Mouse (Mus musculus): Measurements from ENCODE around the gene Snap47. TPM values are rescaled to one million over a fixed set of nuclear protein-coding genes. Genes with fewer than 3 reads are reported as not detected.

The Snap47 gene
- polyA plus RNA-seq, 1 experiment from 2014 or later = 130 TPM

GRCm38 (mm10) chr11:59418708-59419107 is 32.3 kb downstream of the Snap47 start:
- WGBS = 78% methylated on average over 5 of the region's 5 CpGs
- no peaks in the 10 kb centered on the region; the same call in 1 of the 2 replicates for H3K36me3 ChIP-seq (ENCODE audit: control insufficient read depth, insufficient read depth, low read length)
- no peaks in the 10 kb centered on the region for H3K4me1 ChIP-seq (replicated peaks; ENCODE audit: control insufficient read depth, insufficient read depth, low read length)
- ATAC-seq (replicated peaks; ENCODE audit: low FRiP score) (no peak), DNase-seq (ENCODE audit: low spot score) (no peak)
- no peaks in the 10 kb centered on the region for H3K9me3 ChIP-seq (ENCODE audit: control insufficient read depth, low read length)
- no peak overlapping the region for H3K4me3 ChIP-seq (ENCODE audit: low read depth, low read length)
- no peaks in the 10 kb centered on the region for H3K27me3 ChIP-seq (ENCODE audit: control insufficient read depth, insufficient read depth, low read length)
- no peak overlapping the region for H3K9ac ChIP-seq (ENCODE audit: low read length)
- H3K27ac ChIP-seq (ENCODE audit: low read depth, low read length) = no peak overlapping the region
- no peak overlapping the region for H3K4me2 ChIP-seq (ENCODE audit: low read depth, low read length, severe bottlenecking)

- Histone ChIP-seq H3K27ac (ENCODE audit: low read depth, low read length) (no peak overlapping the region), H3K9ac (ENCODE audit: low read length) (no peak overlapping the region), H3K27me3 (ENCODE audit: control insufficient read depth, insufficient read depth, low read length) (no peaks in the 10 kb centered on the region), H3K4me1 (replicated peaks; ENCODE audit: control insufficient read depth, insufficient read depth, low read length) (peaks cover 2% of the 10 kb centered on the region; the same call in 1 of the 2 replicates), H3K36me3 (ENCODE audit: control insufficient read depth, insufficient read depth, low read length) (no peaks in the 10 kb centered on the region), H3K4me3 (ENCODE audit: low read depth, low read length) (no peak overlapping the region), H3K4me2 (ENCODE audit: low read depth, low read length, severe bottlenecking) (no peak overlapping the region), H3K9me3 (ENCODE audit: control insufficient read depth, low read length) (no peaks in the 10 kb centered on the region)
- WGBS = 92% methylated on average over 13 of the region's 13 CpGs
- DNase-seq (ENCODE audit: low spot score) = no peak
- ATAC-seq (replicated peaks; ENCODE audit: low FRiP score) = no peak
Observed at GRCm38 (mm10) chr11:59412999-59413863, 37.8 kb downstream of the Snap47 start.

- H3K4me1 ChIP-seq (replicated peaks; ENCODE audit: control insufficient read depth, insufficient read depth, low read length) = peaks cover 2% of the 10 kb centered on the region; the same call in 1 of the 2 replicates
- H3K36me3 ChIP-seq (ENCODE audit: control insufficient read depth, insufficient read depth, low read length) = no peaks in the 10 kb centered on the region
- H3K4me3 ChIP-seq (ENCODE audit: low read depth, low read length) = no peak overlapping the region
- H3K9me3 ChIP-seq (ENCODE audit: control insufficient read depth, low read length) = no peaks in the 10 kb centered on the region
- WGBS = 66% methylated on average over 6 of the region's 6 CpGs
- no peak overlapping the region for H3K9ac ChIP-seq (ENCODE audit: low read length)
- no peaks in the 10 kb centered on the region for H3K27me3 ChIP-seq (ENCODE audit: control insufficient read depth, insufficient read depth, low read length)
- H3K27ac ChIP-seq (ENCODE audit: low read depth, low read length) = no peak overlapping the region
- H3K4me2 ChIP-seq (ENCODE audit: low read depth, low read length, severe bottlenecking) = no peak overlapping the region
- ATAC-seq (replicated peaks; ENCODE audit: low FRiP score) = no peak
- DNase-seq (ENCODE audit: low spot score) = no peak
Observed at GRCm38 (mm10) chr11:59412058-59412457, 38.9 kb downstream of the Snap47 start.

GRCm38 (mm10) chr11:59410851-59411250 is 40.1 kb downstream of the Snap47 start:
- H3K4me3 ChIP-seq (ENCODE audit: low read depth, low read length) = no peak overlapping the region
- no peak overlapping the region for H3K27ac ChIP-seq (ENCODE audit: low read depth, low read length)
- H3K36me3 ChIP-seq (ENCODE audit: control insufficient read depth, insufficient read depth, low read length) = no peaks in the 10 kb centered on the region
- H3K27me3 ChIP-seq (ENCODE audit: control insufficient read depth, insufficient read depth, low read length) = no peaks in the 10 kb centered on the region
- H3K9ac ChIP-seq (ENCODE audit: low read length) = no peak overlapping the region
- WGBS = 89% methylated on average over 2 of the region's 2 CpGs
- peaks cover 2% of the 10 kb centered on the region; the same call in 1 of the 2 replicates for H3K4me1 ChIP-seq (replicated peaks; ENCODE audit: control insufficient read depth, insufficient read depth, low read length)
- no peaks in the 10 kb centered on the region for H3K9me3 ChIP-seq (ENCODE audit: control insufficient read depth, low read length)
- no peak overlapping the region for H3K4me2 ChIP-seq (ENCODE audit: low read depth, low read length, severe bottlenecking)
- ATAC-seq (replicated peaks; ENCODE audit: low FRiP score) (no peak), DNase-seq (ENCODE audit: low spot score) (no peak)

- H3K9ac ChIP-seq (ENCODE audit: low read length) = no peak overlapping the region
- H3K4me3 ChIP-seq (ENCODE audit: low read depth, low read length) = no peak overlapping the region
- H3K36me3 ChIP-seq (ENCODE audit: control insufficient read depth, insufficient read depth, low read length) = peaks cover 3% of the 10 kb centered on the region; the same call in 1 of the 2 replicates
- 81% methylated on average over 1 of the region's 1 CpGs for WGBS
- DNase-seq (ENCODE audit: low spot score) (no peak), ATAC-seq (replicated peaks; ENCODE audit: low FRiP score) (no peak)
- H3K9me3 ChIP-seq (ENCODE audit: control insufficient read depth, low read length) = no peaks in the 10 kb centered on the region
- no peak overlapping the region for H3K27ac ChIP-seq (ENCODE audit: low read depth, low read length)
- H3K4me1 ChIP-seq (replicated peaks; ENCODE audit: control insufficient read depth, insufficient read depth, low read length) = no peaks in the 10 kb centered on the region
- no peaks in the 10 kb centered on the region for H3K27me3 ChIP-seq (ENCODE audit: control insufficient read depth, insufficient read depth, low read length)
- H3K4me2 ChIP-seq (ENCODE audit: low read depth, low read length, severe bottlenecking) = no peak overlapping the region
Observed at GRCm38 (mm10) chr11:59405761-59406160, 45.2 kb downstream of the Snap47 start.

GRCm38 (mm10) chr11:59400876-59401275 is 50.1 kb downstream of the Snap47 start:
- no peak overlapping the region for H3K9ac ChIP-seq (ENCODE audit: low read length)
- no peak for ATAC-seq (replicated peaks; ENCODE audit: low FRiP score)
- no peak overlapping the region for H3K27ac ChIP-seq (ENCODE audit: low read depth, low read length)
- no peak overlapping the region for H3K4me3 ChIP-seq (ENCODE audit: low read depth, low read length)
- H3K9me3 ChIP-seq (ENCODE audit: control insufficient read depth, low read length) = no peaks in the 10 kb centered on the region
- no peaks in the 10 kb centered on the region for H3K27me3 ChIP-seq (ENCODE audit: control insufficient read depth, insufficient read depth, low read length)
- peaks cover 3% of the 10 kb centered on the region; the same call in 1 of the 2 replicates for H3K36me3 ChIP-seq (ENCODE audit: control insufficient read depth, insufficient read depth, low read length)
- 85% methylated on average over 2 of the region's 2 CpGs for WGBS
- H3K4me2 ChIP-seq (ENCODE audit: low read depth, low read length, severe bottlenecking) = no peak overlapping the region
- no peak for DNase-seq (ENCODE audit: low spot score)
- no peaks in the 10 kb centered on the region for H3K4me1 ChIP-seq (replicated peaks; ENCODE audit: control insufficient read depth, insufficient read depth, low read length)

GRCm38 (mm10) chr11:59399830-59400229 is 51.2 kb downstream of the Snap47 start:
- Histone ChIP-seq H3K27ac (ENCODE audit: low read depth, low read length) (no peak overlapping the region), H3K27me3 (ENCODE audit: control insufficient read depth, insufficient read depth, low read length) (no peaks in the 10 kb centered on the region), H3K36me3 (ENCODE audit: control insufficient read depth, insufficient read depth, low read length) (no peaks in the 10 kb centered on the region), H3K4me1 (replicated peaks; ENCODE audit: control insufficient read depth, insufficient read depth, low read length) (no peaks in the 10 kb centered on the region), H3K4me2 (ENCODE audit: low read depth, low read length, severe bottlenecking) (no peak overlapping the region), H3K9me3 (ENCODE audit: control insufficient read depth, low read length) (no peaks in the 10 kb centered on the region), H3K4me3 (ENCODE audit: low read depth, low read length) (no peak overlapping the region), H3K9ac (ENCODE audit: low read length) (no peak overlapping the region)
- DNase-seq (ENCODE audit: low spot score) (no peak), ATAC-seq (replicated peaks; ENCODE audit: low FRiP score) (no peak)
- 81% methylated on average over 8 of the region's 8 CpGs for WGBS

GRCm38 (mm10) chr11:59397536-59398371 is 53.2 kb downstream of the Snap47 start:
- DNase-seq (ENCODE audit: low spot score) (no peak), ATAC-seq (replicated peaks; ENCODE audit: low FRiP score) (no peak)
- H3K27ac ChIP-seq (ENCODE audit: low read depth, low read length) = no peak overlapping the region
- no peak overlapping the region for H3K4me3 ChIP-seq (ENCODE audit: low read depth, low read length)
- no peak overlapping the region for H3K9ac ChIP-seq (ENCODE audit: low read length)
- H3K4me2 ChIP-seq (ENCODE audit: low read depth, low read length, severe bottlenecking) = no peak overlapping the region
- no peaks in the 10 kb centered on the region for H3K4me1 ChIP-seq (replicated peaks; ENCODE audit: control insufficient read depth, insufficient read depth, low read length)
- no peaks in the 10 kb centered on the region for H3K36me3 ChIP-seq (ENCODE audit: control insufficient read depth, insufficient read depth, low read length)
- H3K9me3 ChIP-seq (ENCODE audit: control insufficient read depth, low read length) = no peaks in the 10 kb centered on the region
- no peaks in the 10 kb centered on the region for H3K27me3 ChIP-seq (ENCODE audit: control insufficient read depth, insufficient read depth, low read length)
- WGBS = 69% methylated on average over 22 of the region's 22 CpGs

All from forebrain, embryonic 11.5 days (tissue).